Mouse (Mus musculus) ES-Bruce4 (cell line): ENCODE results near the gene Hivep3.

Experiments
- CTCF ChIP-seq: IDR thresholded peaks from one replicate; pipeline ENCODE4 v1.8.1; 2011; ENCODE audit warnings: low read depth, low read length
- EP300 ChIP-seq: IDR thresholded peaks from 2 replicates; pipeline ENCODE4 v1.6.1; 2011; ENCODE audit warnings: low read depth, low read length; ENCODE audit not compliant: insufficient read depth
- POLR2A ChIP-seq: IDR thresholded peaks from one replicate; pipeline ENCODE4 v1.8.1; 2011; ENCODE audit warnings: low read length; ENCODE audit not compliant: insufficient read depth

DNA sequence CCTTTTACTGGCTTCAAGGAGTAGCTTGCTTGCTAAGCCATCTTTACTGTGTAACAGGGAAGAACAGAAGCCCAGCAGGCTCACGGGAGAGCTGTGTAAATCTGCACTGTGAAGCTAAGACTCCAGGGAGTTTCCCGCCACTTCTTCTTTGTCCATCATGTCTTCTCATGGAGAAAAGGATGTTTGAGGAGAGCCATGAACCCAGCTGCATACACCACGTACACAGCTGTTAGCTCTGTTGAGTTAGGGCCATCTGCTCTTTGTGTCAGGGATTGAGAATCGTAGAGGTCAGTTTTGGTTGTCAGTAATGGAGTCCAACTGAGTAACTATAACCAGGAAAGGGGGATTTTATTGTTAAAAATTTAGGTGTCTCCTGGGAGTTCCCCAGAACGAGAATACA, 26.3 kb upstream of the Hivep3 start:
- TF ChIP-seq POLR2A: no peak
- no peak for TF ChIP-seq CTCF
- TF ChIP-seq EP300: no peak
